Mouse (Mus musculus): ENCODE data around the gene Kat5.

Kat5 gene

DNA sequence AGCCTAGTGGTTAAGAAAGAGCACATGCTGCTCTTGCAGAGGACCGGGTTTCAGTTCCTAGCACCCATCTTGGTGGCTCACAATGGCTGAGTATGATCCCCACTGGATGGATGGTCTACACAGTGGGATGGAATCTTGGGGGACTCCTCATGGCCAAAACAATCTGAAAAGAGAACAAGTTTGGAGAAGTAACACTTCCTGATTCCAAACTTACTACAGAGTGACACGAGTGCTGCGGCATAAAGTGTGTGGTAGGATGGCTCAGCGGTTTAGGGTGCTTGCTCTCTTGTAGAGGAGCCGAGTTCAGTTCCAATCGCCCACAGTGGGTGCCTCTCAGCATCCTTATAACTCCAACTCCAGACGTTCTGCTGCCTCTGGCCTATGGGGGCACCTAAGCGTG is 15.3 kb upstream of the Kat5 start:
- DNase-seq: no peak

DNA sequence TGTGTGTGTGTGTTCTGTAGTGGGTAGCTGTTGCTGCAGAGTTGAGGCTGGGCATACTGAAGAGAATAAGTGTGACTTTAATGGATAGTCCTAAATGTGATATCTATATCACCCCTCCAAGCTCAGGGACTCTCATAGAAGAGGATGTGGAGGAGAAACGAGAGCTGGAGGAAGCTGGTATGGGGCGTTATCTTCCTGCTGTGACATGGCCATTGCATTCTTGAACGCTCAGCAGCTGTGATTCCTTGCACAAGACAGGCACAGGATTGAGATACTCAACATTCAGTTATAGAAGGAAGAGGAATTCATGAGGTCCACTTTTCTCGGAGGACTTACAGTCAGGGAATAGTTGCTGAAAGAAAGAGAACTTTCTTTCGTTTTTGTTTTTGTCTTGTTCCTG is 11.8 kb upstream of the Kat5 start:
- no peak for DNase-seq

DNA sequence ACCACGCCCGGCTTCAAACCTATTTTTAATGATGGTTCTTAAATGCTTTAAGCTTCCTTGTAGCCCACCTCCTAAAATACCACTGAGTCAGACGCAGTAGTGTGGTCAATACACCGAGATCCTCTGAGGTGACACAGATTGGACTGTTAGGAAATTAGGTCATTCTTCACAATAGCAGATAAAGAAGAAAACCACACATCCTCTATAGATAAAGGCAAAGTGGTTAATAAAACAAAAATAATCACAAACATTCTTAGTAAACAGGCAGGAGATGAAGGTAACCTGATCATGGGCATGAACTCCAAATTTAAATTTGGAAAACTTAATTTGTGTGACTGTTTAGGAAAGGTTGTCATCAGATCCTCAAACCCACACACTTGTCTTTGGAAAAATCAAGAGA is 10.0 kb upstream of the Kat5 start:
- DNase-seq: no peak

DNA sequence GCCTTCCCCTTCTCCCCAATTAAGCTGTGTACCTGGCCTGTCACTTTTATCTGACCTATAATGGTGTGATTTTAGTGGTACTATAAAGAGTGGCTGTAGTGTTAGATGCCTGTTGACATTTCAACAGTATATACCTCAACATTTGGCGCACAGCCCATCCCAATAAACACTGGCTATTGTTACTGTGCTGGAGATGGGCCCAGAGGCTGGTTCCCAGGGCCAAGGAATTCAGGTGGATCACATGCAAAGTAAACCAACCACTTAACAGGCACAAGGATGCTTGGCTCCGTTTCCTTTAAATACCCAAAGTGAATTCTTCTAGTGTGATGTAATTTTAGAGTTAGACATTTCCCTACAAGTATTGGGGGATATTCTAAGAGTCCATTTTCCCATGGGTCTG is 4.9 kb upstream of the Kat5 start:
- no peak for DNase-seq

DNA sequence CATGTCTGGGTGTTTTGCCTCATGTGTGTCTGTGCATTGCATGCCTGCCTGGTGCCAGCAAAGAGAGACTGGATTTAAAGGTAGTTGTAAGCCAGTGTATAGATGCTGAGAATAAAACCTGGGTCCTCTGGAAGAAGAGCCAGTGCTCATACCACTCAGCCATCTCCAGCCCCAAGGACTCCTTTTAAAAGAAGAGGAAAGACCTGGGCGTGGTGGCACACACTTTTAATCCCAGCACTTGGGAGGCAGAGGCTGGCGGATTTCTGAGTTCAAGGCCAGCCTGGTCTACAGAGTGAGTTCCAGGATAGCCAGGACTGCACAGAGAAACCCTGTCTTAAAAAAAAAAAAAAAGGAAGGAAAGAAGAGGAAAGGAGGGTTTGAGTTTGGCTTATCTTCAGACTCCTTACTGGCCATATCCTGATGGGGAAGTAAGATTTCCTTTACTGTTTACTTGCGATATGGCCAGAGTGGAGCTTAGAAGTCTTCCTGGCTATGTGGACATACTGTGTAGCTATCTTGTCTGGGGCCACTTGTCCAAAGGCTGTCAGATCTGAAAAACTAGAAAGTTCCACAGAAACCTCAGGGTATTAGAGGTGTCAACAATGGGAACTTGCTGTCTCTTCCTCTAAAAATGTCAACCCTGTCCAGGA is 2.9 kb upstream of the Kat5 start:
- DNase-seq: no peak

DNA sequence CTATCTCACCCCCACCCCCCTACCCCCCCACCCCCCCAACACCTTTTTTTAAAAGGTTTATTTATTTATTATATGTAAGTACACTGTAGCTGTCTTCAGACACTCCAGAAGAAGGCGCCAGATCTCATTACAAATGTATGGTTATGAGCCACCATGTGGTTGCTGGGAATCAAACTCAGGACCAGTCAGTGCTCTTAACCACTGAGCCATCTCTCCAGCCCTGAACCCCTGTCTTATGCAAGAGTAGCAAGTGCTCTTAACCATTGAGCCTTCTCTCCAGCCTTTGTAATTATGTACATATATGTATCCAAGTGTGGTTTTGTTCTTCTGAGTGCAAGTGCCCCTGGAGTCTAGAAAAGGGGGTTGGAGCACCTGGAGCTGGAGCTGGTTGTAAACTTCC is 1.9 kb upstream of the Kat5 start:
- no peak for DNase-seq

DNA sequence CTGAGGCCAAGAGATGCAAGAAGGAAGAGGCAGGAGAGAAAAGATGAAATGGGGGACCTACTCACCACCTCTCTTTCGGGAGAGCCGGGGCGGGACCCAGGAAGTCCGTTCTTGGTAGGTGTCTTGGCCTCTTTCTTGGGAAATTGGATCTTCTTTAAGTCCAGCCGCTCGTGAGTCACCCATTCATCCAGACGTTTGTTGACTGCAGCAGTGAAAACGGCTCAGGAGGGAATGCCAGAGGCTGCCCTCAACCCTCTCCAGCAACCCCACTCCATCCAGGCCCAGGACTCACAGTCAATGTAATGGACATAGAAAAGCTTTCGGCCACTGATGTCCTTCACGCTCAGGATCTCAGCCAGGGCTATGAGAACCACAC is 878 bp downstream of the Kat5 start:
- DNase-seq: no peak

DNA sequence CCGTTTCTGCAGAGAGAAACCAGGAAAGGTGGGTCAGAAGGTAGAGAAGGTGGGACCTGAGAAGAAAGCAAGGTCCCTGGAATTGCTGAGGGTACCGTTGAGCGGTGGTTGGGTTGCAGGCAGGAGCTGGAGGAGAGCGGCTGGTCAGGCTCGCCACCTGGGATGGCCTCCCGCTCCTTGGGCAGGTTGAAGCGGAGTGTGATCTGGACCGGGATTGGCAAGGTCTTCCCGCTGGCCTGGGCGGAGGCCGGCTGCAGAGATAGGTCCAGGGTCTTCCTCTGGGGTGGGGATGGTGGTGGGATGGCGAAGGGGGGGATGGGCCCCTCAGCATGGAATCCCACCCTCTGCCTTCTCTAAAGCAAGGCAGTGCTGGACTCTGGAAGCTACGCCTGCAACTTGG is 1.3 kb downstream of the Kat5 start:
- DNase-seq: no peak

DNA sequence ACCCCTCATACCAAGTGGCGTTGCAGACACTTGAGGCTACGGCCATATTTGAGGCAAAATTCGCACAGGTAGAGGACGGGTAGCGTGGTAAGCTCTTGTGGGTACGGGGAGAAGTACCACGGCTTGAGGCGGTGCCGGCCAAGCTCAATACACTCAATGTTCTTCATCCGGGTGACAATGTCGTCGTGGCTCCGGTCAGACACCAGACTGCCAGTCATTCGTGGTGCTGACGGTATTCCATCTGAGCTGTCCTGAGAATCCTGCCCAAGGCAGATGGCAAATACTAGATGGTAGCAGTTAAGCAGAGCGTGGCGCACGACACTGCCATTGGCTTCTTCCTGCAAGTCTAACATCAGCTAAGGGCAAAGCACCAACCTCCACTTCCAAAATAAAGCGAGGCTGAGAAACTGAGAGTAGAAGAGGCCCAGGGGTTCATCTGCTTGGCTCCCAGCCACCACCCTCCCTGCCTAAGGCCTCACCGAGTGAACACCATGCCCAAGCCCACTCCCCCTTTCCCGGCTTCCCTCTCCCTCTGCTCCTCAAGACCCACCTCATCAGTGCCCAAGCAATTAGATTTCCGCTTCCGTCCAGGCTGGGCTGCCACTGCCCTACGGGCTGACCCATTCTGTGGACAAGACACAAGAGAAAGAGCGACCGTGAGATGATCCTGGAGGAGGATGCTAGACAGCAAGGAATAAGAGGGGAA is 2.2 kb downstream of the Kat5 start:
- no peak for DNase-seq

DNA sequence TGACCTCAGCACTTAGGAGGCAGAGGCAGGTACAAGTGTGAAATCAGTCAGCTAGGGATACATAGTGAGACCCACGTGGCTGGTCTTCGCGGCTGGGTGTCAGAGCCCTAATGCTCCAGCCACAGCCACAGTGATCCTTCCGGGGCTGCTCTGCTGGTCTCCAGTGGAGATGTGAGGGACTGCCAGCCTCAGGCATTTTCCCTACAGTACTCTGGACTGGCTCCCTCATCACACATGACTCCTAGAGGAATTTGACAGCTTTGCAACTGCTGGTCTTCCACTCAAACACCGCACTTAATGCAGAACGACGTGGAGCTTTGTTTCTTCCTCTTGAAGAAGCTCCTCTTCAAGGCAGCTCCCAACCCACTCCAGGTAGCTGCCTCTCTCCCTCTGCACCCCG is 3.8 kb downstream of the Kat5 start:
- DNase-seq: no peak

DNA sequence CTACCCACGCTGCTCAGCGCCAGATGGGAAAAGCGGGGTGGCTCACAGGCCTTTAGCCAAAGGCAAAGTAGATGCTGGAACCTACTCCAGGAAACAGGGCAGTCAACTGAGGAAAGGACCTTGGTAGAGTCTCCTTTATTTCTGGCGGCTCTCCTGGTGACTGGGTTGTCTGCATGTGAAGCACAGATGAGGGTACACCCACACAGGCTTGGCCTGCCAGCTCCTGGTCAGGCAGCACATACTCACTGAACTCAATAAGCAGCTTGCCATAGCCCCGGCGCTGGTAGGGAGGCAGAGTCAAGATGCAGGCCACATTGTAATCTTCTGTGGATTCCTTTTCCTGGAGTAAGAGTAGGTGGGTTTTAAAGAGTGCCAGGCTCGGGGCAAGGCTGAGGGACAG is 4.9 kb downstream of the Kat5 start:
- no peak for DNase-seq

DNA sequence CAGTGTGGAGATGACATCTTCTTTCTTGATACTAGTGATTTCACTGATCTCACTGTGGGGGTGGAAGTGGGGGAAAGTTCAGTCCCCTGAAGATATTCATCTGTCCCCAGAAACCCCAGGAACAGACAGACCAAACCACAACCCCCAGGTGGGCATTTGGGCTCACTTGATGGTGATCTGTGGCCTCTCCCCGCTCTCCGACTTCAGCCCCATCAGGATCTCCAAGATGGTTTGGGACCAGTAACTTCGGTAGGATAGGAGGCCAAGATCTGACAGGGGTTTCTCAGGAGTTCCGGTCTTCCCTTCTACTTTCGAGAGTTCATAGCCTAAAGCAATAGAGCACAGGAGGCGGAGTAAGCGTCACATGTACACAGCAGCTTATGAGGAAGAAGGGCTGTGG is 6.4 kb downstream of the Kat5 start:
- no peak for DNase-seq

DNA sequence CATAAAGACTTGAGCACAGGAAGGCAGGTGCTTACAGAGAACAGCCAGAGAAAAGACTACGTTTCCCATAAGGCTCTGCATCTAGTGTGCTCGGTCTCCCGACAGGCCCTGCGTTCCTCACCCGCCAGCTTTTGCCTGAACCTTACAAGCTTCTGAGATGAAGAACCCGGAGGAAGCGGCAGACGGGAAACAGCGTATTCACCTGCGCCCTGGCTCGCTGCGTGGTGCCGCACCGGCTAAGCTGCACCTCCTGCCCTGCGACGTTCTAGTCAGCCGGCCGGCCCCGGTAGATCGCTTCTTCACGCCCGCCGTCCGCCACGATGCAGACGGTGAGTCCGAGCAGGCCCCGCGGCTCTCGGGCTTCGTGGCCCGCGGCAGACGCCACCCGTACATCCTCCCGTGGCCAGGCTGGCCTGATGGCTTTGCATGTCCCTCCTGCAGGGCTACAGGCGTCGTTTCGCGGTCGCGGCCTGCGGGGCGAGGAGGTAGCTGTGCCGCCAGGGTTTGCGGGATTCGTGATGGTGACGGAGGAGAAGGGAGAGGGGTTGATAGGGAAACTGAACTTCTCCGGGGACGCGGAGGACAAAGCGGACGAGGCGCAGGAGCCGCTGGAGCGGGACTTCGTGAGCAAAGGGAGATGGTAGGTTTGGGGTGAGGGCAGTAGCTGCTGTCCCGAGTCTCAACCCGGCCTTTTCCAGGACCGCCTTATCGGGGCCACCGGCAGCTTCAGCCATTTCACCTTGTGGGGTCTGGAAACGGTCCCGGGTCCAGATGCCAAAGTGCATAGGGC is 8.1 kb downstream of the Kat5 start, which contains the start of gene Rnaseh2c:
Gene Rnaseh2c (plus strand): TSS at position 122 of the 790 bp plus-strand sequence.
- peak; percentile 84 for DNase-seq

DNA sequence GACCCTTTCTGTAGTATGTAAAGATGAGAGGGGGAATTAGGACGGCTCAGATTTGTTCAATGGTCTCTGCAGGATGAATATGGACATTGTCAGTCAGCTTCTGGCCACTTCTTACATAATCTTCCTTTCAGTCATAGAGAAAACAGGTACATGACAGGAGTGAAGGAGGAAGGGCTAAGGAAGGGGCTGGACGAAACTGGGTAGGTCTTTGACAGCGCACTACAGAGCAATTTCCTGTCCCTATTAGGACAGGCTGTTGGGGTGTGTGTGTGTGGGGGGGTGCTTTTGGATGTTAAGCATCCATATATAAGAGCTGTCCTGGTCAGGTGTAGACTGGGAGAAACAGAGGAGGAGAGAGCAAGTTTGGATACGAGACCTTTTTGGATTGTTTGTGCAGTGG is 10.8 kb downstream of the Kat5 start:
- no peak for DNase-seq

DNA sequence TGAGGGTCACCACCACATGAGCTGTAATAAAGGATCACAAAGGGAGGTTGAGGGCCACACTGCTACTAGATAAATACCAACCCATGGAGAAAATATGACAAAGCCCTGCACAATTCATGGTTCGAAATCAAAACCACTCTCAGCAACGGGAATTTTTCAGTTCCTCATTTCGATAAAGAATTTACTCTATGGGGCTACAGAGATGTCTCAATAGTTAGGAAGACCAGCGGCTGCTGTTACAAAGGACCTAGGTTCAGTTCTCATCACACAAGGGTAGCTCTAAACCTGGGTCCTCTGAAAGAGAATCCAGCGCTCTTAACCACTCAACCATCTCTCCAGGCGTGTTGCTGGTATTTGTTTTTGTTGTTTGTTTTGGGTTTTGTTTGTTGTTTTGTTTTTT is 18.1 kb downstream of the Kat5 start:
- no peak for DNase-seq

DNA sequence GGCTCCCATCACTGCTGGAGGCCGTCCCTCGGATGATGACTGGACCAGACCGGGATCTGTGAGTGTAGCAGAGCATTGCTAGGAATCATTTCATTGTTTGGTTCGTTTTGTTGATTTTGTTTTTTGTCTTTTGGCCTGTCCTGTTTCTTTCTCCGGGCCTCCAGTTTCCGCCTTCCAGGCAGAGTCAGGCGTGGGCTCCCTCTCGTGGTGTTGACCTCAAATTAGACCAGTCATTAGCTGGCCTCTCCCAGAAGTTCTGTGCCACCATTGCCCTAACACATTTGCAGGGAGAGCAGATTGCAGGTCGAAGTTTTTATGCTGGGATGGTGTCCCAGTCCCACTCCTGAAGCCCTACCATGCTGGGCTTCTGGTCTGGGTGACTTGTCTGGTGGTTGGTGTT is 20.9 kb downstream of the Kat5 start:
- no peak for DNase-seq

DNA sequence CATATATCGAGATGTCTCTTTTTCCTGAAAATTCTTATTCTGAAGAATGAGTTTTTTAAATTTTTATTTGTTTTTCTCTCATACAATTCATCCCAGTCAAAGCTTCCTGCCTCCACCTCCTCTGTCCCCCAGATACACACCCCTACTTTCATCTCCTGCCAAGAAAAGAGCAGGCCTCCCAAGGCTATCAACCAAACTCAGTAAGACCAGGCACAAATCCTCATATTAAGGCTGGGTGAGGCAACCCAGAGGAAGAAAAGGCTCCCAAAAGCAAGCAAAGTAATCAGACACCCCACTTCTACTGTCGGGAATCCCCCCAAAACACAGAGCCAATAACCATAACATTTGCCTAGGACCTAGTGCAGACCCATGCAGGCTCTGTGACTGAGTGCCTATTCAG is 28.0 kb downstream of the Kat5 start:
- DNase-seq: no peak

DNA sequence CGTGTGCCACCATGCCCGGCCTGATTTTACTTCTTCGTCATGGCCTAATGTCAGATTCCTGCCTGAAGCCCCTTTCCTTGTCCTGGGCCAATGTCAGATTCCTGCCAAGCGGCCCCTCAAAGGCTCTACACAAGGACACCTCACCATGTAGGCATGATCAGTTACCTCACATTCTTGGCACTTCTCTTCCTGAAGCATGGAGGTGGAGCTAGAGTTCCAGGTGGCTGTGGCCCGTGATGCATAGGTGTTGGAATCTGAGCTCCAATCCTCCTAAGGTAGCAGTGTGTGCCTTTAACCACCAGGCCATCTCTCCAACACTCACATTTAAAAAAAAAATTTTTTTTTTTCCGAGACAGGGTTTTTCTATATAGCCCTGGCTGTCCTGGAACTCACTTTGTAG is 29.3 kb downstream of the Kat5 start:
- DNase-seq: no peak

DNA sequence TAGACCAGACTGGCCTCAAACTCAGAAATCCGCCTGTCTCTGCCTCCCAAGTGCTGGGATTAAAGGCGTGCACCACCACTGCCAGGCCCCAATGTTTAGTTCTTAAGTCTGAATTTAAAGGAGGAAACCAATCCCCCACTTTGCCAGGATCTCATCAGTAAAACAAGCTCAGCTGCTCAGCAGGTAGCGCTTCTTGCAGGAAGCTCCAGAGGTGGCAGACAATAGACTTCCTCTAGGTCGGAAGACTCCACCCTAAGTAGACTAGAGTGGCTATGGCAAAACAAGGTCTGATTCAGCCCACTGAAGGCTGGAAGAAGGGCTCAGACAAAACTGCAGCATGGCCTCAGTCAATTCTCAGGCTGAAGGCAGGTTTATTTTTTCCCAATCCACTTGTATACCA is 30.1 kb downstream of the Kat5 start:
- DNase-seq: no peak

DNA sequence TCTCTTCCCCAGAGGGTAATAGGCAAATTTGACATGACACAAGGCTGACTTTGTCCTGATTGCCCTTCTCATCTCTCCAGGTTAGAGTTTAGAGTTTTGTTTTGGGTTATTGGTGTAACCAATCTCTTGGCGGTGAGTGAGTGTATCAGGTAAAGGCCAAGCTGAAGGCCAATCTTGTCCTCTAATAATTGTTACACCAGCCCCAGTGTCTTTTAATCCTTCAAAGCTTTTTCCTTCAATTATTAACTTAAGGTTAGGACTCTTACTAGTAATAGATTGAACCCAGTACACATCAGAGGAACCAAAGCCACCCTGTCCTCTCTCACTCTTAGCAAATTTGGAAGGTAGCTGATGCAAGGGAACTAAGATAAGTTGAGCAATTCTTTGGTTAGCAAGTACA is 34.7 kb downstream of the Kat5 start:
- no peak for DNase-seq

DNA sequence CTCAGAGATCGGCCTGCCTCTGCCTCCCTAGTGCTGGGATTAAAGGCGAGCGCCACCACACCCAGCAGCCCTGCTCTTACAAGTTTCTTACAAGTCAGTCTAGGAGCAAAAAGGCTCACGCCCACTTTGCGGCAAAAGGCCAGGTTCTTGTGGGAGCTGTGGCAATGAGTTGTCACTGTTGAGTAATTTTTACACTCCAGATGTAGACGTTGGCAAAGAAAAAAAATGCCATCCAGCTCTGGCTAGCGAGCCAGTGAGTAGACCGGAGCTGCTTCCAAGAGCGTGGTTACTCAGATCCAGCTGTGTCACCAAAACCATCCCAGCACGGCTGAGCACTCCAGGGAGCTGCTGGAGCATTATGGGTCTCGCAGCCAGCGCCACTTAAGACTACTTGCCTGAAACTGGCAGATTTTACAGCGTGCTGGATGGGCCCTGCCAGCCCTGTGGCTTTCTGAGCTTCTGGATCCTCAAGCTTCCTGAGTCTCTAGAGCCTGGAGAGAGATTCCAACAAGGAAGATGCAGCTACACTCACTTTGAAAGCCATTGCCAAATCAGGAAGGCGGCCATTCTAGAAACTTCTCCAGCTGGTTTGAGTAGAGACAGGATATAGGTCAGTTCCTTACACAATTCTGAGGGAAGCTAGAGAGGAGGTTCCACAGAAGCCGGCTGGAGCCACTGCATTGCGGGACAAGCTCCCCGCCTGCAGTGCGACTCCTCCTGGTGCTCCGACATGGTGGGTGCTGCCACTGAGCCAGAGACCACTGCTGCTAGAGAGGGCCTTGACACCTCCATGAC is 37.5 kb downstream of the Kat5 start:
- DNase-seq: no peak

DNA sequence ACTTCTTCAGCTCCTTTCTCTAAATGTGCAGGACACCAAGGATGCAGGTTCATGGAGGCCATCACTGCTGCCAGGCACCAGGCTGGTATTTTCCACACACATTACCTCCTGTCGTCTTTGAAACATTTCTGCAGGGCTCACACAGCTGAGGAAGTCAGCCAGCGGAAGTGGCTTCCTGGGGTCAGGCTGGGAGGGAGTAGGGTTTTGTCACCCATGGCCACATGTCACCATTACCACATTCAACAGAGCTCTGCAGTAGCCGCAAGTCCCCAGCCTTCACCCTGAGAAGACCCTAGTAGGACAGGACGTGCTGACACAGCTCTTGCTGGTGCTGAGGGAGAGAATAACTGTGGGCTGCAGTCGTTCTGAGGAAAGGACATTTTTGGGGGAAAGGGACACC is 38.2 kb downstream of the Kat5 start:
- no peak for DNase-seq

Measured in cerebellum, adult 9-11 months (tissue).